Mouse (Mus musculus): ENCODE data around the gene Stox1.

Stox1 gene

DNA sequence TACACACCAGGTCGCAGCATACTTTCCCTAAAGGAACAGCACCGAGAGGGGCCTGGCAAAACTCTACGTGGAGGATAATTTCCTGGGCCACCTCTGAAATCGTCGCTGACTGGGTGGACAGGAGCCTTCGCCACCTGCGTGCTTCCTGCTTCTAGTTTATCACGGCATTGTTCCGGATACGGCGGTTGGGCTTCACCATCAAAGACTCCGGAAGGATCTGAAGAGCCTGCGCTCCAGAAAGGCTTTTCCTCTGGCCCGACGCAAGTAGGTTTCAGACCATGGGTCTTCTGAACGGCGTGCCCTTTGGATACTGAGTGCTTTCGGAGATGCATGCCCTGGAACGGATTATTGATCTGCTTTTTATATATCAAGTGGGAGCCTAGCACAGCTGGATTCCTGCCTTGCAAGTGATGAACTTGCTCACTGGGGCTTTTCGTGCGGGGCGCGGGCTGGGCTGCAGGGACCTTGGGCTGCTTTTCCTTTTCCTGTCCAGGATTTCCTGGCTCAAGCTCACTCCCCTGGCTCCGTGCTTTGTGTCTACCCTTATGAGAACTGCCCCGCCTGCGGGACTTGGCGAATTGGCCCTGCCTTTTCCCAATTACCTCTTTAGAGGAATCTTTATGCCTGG lies 60.9 kb downstream of the Stox1 start:
- no peak for DNase-seq

DNA sequence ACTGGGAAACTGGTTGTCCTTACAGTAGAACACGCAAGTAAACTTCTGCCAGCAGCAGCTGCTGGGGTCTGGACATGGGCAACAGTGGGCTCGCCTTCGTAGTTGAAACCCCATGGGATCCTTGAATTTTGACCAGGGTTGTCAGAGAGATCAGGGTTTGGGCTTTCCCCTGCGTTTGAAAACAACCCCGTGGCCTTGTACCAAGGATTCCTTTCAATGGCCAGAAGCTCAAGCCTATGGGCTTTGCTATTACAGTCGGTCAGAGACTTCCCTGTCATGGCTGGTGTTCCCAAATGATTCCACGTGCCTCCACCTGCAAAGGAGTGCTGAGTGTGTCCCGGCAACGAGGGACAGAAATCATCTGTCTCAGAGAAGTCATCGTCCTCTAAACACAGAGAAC lies 61.8 kb downstream of the Stox1 start:
- DNase-seq, result no peak

DNA sequence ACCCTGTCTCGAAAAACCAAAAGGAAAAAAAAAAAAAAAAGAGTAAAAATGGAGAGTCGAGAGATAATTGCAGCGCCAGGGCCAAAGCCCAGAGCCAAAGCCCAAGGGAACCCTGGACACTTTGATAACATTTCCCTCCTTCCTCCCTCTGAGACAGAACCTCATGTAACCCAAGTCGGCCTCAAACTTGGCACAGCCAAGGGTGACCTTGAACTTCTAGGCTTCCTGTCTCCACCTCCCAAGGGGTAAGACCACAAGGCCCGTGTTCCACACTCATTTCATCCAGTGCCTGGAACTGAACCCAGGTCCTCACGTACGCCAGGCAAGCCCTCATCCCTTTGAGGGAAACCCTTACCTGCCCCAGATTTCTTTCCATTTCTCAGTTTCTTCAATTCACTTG lies 69.2 kb downstream of the Stox1 start:
- no peak for DNase-seq

DNA sequence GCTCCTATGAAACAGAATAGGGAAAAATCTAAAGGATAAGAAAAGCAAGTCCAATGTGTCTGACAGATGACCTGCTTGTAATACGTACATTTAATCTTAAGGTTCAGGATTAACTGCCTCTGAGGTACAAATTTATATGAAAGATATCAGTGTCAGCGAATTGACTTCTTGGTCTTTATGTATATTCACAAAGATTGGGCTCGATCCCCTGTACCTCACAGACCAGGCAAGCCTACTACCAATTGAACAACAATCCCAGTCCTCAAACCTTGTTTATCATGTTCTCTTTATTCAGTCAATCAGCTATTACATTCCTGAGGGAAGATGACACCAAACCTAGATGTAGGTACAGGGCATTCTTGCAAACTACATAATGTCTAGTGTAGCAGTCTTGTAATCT lies 74.0 kb downstream of the Stox1 start:
- no peak for DNase-seq

DNA sequence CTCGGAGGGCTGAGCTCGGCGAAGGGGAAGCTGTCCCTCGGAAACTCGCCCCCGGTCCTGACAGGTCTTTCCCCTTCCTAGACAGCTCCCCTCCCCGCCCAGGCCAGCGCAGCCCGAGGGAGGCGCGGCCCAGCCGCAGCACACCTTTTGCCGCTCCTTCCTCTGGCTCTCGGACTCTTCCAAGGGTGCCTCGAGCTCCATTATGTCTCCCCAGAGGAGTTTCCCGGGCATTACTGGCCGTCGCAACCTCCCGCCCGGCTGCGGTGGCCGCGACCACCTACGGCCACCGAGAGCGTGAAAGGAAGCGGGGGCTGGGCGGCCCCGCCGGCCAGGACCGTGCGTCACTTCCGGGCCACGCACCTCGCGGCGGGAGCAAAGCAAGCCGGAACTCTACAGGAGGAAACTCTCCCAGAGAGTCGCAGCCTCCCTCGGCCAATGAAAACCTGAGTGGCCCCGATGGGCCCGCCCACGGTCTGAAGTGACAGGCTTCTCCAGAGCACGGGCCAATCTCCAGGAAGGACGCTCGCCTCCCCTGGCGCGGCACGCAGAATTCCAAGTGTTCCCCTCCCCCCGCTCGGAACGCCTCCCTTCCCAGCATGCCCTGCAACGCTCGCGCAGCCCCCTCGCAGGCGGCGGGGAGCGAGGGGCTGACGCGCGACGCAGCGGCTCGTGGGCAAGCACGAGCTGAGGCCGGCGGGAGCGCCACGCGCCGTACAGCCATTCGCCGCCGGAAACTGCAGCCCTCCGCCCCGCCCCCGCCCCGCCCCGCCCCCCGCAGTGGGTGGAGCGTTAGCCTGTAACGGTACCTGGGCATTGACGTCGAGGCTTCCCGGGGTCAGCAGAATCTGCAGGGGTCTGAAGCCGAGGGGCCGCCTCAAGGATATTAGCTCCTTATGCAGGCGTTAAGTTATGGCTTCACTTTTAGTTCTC lies 74.8 kb downstream of the Stox1 start, which contains the start of gene Ddx50:
Ddx50 (minus strand) TSS at position 338 of the 930 bp plus-strand sequence.
- DNase-seq, result peak; percentile 100

DNA sequence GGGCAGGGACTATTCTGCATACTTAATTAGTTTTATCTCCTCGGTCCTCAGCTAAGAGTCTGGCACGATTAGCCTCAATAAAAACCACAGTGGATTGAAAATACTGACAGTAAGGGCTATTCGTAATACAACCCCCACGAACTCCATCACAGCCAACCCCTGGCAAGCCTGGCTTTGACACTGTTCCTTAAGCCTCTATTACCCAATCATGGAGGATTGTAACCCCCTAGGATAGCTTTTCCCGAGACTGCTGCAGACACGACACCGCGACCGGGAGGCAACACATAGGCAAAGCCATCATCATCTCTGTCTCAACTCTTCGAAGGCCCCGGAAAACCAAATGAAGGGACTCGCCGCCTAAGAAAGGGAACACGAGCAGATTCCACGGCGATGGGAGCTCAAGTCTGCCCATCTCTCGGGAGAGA lies 75.6 kb downstream of the Stox1 start:
- no peak for DNase-seq
